Mouse (Mus musculus) mouse embryonic stem cell (cell line): ENCODE results near the gene Snx29.

Experiments used
- in situ Hi-C, 2 experiments: fragments of 300-500 bp; cut with MboI; formaldehyde crosslinking; loops; 1 replicate in 1 of 2; 3 replicates in 1 of 2; pipeline ENCODE4 v1.14.3; 2019 to 2020; ENCODE audit warnings: low sequenced_read_pairs in 2 of 2, low pct_unique_long_range_greater_than_20kb in 1 of 2, mixed read lengths in 1 of 2; ENCODE audit not compliant: unreplicated experiment in 1 of 2

Snx29 gene

DNA sequence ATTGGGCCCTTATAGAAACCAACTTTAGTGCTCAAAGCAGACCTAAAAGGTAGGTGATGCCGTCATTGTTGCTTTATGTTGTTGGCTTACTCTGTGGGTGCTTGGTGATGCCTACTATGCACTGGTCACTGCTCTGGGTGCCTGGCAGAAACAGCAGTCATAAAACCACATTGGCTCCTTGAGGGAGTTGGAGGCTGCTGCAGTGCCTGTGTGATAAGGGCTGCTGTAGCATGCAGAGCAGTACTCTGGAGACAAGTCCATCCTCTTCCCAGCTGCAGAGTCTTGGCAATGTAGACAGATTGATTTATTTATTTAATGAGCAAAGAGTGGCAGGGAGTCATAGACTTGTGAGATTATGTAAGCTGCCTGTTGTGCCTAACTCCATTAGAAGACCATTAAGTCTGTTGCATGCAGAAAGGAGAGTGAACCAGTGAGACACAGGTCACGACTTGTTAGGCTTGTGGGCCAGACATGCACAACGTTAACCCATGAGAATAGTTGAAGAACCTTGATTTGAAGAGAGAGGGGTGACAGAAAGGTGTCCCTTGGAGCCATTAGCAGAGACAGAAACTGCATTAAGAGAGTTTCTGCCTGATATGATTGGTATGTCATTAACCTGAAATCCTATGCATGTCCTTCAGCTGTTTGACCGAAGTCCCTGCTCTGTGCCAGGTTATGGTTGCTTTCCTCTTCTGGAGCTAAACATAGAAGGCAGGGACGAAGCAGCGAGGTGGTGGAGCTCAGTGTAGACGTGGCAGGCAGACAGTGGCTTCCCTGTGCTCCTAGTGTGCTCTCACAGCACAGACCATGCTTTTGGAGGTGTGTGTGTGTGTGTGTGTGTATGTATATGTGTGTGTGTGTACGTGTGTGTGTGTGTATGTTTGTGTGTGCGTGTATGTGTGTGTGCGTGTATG lies 267.3 kb downstream of the Snx29 start:
- in situ Hi-C loops: no loop called here

DNA sequence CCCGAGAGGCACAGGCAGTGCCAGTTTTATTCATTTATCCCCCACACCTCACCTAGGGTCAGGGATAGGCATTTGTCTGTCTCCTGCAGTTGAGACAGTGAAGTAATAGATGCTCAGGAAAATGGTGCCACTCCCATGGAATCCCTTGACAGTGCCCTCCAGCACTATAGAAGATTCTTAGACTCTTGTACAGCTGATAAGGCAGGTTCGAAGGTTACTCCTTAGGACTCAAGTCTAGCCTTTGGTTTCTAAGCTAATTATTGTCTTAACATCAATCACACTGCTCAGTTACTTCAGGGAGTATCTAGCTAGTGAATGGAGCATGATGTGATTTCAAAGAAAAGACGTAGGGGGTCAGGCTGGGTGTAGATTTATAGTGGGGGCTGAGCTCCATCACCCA lies 273.9 kb downstream of the Snx29 start:
- in situ Hi-C loops: no loop called here

DNA sequence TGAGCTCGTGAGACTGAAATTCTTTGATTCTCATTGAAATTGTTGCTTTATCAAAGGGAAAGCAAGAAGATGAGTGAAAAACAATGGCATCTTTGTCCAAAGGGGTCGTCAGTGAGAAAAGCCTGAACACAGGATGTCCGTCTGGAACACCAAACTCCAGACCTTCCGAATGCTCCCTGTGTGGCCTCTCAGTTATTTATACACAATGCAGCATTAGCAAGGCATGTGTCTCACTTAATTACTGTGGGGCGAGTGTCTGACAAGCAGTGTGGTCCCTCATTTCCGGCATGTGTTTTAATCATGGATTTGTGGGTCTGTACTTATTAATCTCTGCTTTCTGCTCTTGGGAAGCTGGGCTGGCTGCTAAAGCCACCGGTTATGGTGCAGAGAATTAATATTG lies 275.1 kb downstream of the Snx29 start:
- in situ Hi-C loops: no loop called here

DNA sequence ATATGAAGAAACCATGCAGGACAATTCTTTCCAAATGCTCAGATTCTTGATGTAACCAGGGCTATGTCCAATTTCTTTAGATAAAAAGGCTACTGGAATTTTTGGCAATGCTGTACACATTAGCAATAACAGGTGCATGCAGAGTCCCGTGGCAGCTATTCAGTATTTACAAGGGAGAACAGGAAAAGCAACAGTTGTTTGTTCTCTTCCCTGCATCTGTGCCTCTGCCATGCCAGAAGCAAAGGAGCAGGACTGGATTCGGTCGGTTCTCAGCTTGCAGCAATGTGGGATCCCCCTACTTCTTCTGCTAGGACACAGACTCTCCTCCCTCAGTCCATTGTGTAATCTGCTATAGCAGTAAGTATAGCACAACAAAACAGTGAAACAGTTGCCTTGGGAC lies 276.8 kb downstream of the Snx29 start:
- in situ Hi-C loops: no loop called here

DNA sequence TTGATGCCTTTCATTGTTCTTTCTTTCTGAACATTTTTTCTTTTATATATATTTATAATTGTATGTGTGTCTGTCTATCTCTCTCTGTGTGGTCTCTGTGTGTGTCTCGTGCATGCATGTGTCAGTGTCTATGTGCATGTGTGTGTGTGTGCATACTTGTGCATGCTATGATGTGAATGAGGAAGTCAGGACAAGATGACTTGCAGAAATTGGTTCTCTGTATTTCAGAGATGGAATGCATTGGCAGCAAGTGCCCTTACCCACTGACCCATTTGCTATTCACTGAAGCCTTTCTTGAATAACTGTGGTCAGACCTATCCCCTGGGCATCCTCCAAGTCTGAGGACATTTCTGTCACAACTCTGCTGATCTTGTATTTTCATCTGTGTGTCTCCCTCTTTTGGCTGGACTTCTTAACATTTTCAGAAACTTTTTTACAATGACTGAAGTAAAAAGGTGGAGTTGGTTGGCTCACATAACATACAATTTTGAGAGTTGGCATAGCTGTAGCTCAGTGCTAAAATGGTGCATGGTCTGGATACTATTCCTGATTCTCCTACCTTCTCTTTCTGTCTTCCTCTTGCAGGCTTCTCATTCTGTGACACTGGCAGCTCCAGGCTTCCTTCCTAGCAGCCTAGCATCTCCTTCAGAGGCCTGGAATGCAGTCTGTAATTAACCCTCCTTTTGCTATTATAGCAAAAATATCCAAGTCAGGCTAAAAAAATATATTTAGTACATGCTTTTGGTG lies 278.8 kb downstream of the Snx29 start:
- in situ Hi-C loops: no loop called here

DNA sequence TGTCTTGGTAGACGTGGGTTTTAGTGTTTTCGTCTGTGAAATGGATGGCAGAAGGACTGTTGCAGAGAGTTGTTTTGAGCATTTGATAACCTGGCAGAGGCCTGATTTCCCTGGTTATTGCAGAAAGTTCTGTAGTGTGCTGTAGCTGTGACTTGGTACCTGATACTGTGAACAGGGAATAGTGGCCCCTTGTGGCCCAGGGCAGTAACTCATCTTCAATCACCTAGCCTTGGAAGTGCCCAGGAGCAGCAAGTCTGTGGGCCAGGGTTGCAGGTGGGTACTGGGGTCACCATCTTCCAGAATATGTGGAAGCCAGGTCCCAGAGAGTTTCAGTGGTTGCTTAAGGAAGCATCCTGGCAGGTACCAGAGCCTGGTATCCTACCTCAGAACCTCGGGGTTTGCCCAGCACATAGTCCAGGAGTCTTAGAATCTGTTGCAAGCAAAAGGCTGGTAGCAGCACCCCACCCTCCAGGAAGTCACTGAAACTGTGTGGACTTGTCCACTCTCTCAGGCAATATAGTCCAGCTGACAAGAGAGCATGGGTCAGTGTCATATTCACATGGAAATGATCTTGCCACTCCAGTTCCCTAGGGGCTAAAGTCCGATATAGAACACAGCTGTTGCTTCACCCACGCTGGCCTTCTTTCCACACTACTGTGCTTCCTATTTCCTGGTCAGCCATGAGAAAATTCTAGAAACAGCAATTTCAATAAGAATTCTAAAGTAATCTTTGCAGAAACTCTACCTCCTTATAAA lies 281.1 kb downstream of the Snx29 start:
- in situ Hi-C loops: no loop called here

DNA sequence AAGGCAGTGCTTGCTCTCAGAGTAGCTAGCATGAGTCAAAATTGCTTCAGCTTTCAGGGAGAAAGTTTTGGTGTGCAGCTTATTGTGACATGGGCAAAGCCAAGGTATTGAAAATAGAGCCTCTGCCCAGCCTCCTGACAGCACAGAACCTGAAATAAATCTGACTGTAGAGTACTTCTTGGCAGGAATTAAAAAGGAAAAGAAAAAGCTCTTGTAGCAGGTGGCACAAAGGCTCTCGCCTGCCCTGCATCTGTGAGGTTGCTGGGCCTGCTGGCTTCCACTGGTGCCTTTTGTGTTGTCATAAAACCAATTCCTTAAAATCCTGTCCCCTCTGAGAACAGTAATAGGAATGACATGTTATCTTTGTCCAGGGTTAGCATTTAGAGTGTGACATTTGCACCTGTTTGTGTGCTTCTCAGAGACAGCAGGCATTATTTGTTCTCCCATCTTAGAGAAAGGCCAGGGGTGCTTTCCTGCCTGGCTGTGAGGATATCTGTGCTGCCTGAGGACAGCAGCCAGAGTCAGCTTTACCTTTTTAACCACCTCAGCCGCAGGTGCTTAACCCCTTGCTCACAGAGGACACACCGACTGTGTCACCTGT lies 289.9 kb downstream of the Snx29 start:
- in situ Hi-C loops: no loop called here

DNA sequence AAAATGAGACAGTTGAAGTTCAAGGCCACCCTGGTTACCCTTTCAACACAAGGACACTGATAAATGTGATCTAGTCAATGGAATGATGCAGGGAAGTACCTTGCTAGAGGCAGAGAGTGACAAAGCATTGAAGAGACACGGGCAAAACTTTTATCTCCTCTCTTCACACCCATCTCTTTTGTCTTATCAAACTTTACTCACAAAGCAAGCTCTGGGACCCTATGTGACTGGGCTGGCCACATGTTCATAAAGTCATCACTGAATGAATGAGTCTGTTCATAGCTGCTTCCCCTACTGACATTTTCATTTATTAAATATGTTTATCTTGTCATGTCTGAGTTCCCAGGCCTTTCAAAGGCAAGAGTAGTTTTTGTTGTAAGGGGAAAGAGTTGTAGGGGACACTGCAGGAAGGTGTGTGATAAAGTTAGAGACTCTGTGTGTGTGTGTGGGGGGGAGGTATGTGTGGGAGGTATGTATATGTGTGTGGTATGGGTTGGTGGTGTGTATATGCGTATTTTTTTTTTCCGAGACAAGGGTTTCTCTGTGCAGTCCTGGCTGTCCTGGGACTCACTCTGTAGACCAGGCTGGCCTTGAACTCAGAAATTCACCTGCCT lies 291.8 kb downstream of the Snx29 start:
- in situ Hi-C loops: no loop called here

DNA sequence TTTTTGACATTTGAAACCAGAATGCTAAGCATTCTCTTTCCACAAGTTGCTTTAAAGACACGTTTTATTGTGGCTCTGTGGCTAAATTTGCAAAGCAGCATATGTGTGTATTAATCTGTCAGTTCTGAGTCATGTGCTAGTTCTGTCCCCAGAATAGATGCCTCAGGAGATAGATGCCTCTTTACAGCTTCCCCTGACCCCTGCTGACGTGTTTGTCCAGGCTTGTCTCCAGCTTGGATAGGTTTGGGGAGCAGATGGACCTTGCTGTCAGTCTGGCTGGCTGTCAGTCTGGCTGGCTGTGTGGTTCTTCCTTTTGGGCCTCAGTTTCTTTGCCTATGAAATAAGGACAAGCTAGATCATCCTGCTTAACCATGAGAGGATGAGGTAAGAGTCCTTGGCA lies 292.9 kb downstream of the Snx29 start:
- in situ Hi-C loops: no loop called here

DNA sequence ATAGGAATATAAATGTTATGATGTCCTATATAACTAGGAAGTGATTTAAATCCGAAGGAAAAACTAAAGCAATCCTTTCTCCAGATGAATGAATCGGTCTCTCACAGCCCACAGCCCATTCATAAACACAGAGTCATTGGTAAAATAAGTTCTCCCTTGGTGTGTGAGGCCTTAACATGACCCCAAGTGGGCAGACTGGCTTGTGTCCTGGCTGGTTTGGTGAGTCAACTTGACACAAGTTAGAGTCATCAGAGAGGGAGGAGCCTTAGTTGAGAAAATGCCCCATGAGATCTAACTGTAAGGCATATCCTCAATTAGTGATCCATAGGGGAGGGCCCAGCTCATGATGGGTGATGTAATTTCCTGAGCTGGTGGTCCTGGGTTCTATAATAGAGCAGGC lies 297.2 kb downstream of the Snx29 start:
- in situ Hi-C loops: no loop called here

DNA sequence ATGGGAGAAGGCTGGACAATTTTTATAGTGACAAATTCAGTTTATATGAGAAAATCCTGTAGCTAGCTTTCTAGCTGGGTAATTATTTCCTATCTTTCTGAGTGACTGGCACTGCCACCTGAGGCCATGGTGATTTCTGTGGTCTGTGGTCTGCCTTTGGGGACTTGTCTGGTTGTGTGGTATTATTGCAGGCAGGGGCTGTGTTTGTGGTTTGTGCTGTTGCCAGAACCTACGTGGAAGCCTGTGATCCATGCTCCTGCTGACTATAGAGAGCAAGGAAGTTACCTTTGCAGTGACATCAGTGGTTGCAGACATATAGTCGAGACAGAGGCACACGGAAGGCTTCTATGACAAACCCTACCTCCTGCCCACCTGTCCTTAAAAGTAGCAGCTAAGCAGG lies 298.3 kb downstream of the Snx29 start:
- in situ Hi-C loops: no loop called here

DNA sequence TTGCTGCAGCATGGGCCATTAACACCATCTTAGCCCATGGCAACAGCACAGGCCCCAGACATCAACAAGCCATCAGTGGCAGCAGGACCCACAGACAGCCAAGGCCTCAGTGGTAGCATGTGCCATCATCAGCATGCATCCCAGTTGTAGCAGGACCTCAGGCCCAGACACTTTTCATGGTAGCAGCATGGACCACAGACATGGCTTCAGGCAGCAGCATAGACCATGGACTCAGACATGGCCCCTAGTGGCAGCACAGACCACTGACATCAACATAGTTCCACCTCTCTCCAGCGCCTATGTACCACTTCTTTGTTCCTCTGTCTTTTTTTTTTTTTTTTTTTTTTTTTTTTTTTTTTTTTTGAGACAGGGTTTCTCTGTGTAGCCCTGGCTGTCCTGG lies 299.0 kb downstream of the Snx29 start:
- in situ Hi-C loops: no loop called here

DNA sequence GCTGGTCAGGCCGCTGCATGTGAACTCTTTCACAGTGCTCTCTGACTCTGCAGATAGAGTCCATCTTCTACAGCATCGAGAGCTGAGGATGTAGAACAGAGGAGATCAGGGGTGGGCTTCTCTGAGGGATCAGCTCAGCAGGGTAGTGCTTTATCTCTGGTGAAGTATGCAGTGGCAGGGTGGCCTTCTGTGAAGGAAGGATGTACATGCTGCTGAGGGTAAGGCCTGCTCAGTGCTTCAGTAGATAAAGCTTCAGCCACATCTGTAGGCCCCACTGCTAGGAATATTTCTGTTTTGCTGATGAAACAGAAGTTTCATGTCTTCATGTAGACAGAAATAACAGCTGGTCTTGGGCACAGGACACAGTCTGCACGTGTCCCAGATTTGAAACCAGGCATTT lies 300.3 kb downstream of the Snx29 start:
- in situ Hi-C loops: no loop called here

DNA sequence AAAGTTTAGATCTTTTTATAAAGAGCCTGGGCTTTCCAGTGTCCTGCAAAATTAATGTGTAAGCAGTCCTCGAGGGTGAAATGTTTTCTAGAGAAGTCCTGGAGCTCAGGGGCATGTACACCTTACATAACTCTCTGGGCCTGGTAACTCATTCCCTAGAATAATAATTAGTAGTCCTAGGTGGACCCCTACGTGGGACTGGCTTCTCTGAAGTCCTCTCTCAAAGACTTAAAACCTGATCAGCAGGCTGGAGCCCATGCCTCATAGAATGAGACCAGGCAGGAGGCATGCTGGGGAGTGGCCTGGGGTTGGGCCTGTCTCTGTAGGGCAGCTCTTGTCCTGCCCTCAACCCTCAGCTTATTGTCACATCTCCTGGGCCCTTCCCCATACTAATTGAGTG lies 301.4 kb downstream of the Snx29 start:
- in situ Hi-C loops: no loop called here

DNA sequence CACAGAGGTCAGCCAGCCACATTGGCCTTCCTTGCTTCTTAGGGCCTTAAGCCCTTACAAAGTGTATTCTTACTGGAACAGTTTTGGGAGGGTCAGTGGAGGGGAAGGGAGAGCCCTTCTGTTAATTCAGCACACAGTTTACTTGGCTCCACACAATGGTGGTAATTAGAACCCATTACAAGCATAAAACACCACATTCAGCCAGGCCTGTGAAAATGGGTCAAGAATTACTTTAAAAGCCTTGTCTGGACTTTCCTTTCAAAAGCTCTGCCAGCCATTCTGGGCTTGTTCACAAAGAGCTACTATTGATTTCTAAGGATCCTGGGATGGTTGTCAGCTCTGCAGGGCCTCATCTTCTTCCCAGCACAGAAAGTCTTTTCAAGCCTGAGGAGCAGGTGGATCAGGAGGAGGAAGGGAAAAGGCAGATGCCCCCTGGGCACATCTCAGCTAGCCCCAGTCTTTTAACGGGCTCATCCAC lies 303.3 kb downstream of the Snx29 start:
- in situ Hi-C loops: no loop called here

DNA sequence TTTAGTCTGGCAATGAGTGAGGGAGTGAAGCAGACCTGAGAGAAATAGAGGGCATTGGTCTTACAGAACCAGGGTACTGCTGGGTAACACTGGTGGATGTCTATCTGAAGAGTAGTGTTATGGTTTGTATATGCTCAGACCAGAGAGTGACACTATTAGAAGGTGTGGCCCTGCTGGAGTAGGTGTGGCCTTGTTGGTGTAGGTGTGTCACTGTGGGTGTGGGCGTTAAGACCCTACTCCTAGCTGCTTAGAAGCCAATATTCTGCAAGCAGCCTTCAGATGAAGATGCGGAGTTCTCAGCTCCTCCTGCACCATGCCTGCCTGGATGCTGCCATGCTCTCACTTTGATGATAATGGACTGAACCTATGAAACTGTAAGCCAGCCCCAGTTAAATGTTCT lies 303.9 kb downstream of the Snx29 start:
- in situ Hi-C loops: no loop called here

DNA sequence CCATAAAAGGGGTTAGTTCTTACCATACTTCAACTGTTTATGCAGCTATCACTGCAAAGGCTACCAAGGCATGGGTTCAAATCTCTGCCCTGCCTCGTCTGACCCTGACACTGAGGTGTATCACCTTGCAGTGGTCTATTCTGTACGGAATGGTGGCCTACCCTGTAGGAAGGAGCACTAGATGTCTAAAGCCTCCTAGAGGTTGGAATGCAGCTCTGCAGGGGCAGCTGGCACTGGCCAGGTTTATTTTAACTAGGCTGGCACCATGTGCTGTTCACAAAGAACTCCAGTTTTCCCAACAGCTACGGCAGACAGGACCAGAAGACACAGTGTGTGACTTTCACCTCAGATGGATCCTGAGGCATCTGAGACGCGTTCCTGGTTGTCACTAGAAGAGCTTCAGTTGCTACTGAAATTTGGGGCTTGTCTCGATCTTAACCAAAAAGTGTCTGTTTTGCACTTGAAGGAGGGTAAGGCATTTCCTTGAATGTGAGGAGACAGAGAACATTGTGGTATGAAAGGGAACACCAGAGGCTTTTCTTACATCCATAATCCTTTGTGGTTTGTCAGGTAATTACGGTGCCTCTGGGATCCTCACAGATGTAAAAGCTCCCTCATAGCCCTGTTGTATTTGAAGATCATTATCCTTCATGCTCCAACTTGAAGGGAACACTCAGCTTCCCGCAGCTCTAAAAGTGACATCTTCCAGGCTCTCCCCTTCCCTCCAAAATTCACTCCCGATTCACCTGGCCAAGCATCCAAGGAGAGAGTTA lies 305.3 kb downstream of the Snx29 start:
- in situ Hi-C loops: no loop called here

DNA sequence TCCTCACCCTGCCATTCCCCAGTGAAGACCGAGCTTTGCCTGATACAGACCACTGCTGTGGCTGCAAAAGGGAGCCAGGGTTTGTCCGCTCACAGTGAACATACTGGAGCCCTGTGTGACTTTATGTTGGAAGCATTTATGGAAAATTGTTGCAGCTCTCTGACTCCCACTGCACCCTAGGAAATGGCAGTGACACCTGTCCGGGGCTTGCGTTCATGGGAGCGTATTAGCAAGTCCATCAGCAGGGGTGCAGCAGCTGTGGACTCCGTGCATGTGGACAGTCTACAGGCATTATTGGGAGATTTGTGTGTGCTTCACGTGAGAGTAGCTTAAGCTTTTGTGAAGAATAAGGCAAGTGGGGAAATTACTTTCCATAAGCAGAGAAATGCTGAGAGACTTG lies 307.0 kb downstream of the Snx29 start:
- in situ Hi-C loops: no loop called here
